Mouse (Mus musculus) limb, embryonic 12.5 days (tissue): Measurements from ENCODE around the gene Has3. TPM values are rescaled to one million over a fixed set of nuclear protein-coding genes. Genes with fewer than 3 reads are reported as not detected.
A peak's percentile ranks its signal among the peaks of the same experiment; 100 is the strongest.

Experiments
- ATAC-seq: fragments of 200-750 bp; cut with Nextera tagmentation; 2 replicates; pipeline ENCODE4 v1.8.0; 2017; ENCODE audit warnings: low read depth, moderate TSS enrichment; ENCODE audit not compliant: insufficient number of reproducible peaks, insufficient read depth, low FRiP score, low TSS enrichment
- H3K27ac ChIP-seq: fragments of 300-500 bp; sonication (generic); 2 replicates; pipeline ENCODE4 v1.5.1; 2016; ENCODE audit warnings: mild to moderate bottlenecking, moderate library complexity
- H3K27me3 ChIP-seq: fragments of 300-500 bp; sonication (generic); 2 replicates; pipeline ENCODE4 v1.6.1; 2016; ENCODE audit warnings: mild to moderate bottlenecking, moderate library complexity
- H3K36me3 ChIP-seq: fragments of 300-500 bp; sonication (generic); 2 replicates; pipeline ENCODE4 v1.6.1; 2016; ENCODE audit warnings: mild to moderate bottlenecking, moderate library complexity
- H3K4me1 ChIP-seq: fragments of 300-500 bp; sonication (generic); replicated peaks from 2 replicates; pipeline ENCODE4 v1.6.1; 2016
- H3K4me2 ChIP-seq: fragments of 300-500 bp; sonication (generic); 2 replicates; pipeline ENCODE4 v1.6.1; 2016; ENCODE audit warnings: mild to moderate bottlenecking, moderate library complexity
- H3K4me3 ChIP-seq: fragments of 300-500 bp; sonication (generic); replicated peaks from 2 replicates; pipeline ENCODE4 v1.5.1; 2016; ENCODE audit warnings: mild to moderate bottlenecking
- H3K9ac ChIP-seq: fragments of 300-500 bp; sonication (generic); replicated peaks from 2 replicates; pipeline ENCODE4 v1.6.1; 2016; ENCODE audit warnings: mild to moderate bottlenecking, moderate library complexity
- H3K9me3 ChIP-seq: fragments of 300-500 bp; sonication (generic); 2 replicates; pipeline ENCODE4 v1.6.1; 2016; ENCODE audit warnings: mild to moderate bottlenecking, moderate library complexity
- WGBS: fragments of 180-500 bp; shearing (Covaris S2); methylation state at CpG from one replicate; pipeline ENCODE4 v1.1.7; 2016; 5-methylcytosine and 5-hydroxymethylcytosine counted together
- polyA plus RNA-seq: library from polyadenylated mRNA; unstranded; fragments of >200 nt; fragmentation: Nextera tagmentation; extraction: Ambion mirVana; gene quantifications from 2 replicates; pipeline ENCODE4 v1.2.1, GENCODE M21; 2016

Has3 gene
- polyA plus RNA-seq: 0.10 and 0.20 TPM in 2 replicates

GRCm38 (mm10) chr8:106870051-106870450 is at the start of gene Has3:
TSS of gene Has3 (plus strand) at chr8:106870242.
- H3K27ac ChIP-seq: no peak within 1 kb of the TSS

GRCm38 (mm10) chr8:106820553-106821515 is 49.2 kb upstream of the Has3 start:
- 76% methylated on average over 14 of the region's 14 CpGs for WGBS
- no peaks in the 10 kb centered on the region for H3K27me3 ChIP-seq
- peaks cover 4% of the 10 kb centered on the region; the same call in 1 of the 2 replicates for H3K4me1 ChIP-seq
- no peaks in the 10 kb centered on the region for H3K9me3 ChIP-seq
- no peak overlapping the region for H3K9ac ChIP-seq
- no peak overlapping the region for H3K4me3 ChIP-seq
- no peak overlapping the region for H3K4me2 ChIP-seq
- H3K36me3 ChIP-seq: peaks cover 11% of the 10 kb centered on the region; the same call in 1 of the 2 replicates
- ATAC-seq: no peak
- H3K27ac ChIP-seq: 0 out of 2 replicates have a peak overlapping the region, but pooled peaks have one; percentile 17

More at GRCm38 (mm10) chr8:106870051-106870450, at the start of gene Has3:
- H3K36me3 ChIP-seq: peaks cover 13% of the 10 kb centered on the region
- WGBS: under 1% methylated on average over 18 of the region's 18 CpGs
- H3K4me3 ChIP-seq: peak within 1 kb of the TSS; percentile 55
- peaks cover 34% of the 10 kb centered on the region for H3K4me1 ChIP-seq
- H3K4me2 ChIP-seq: peak within 1 kb of the TSS; percentile 96
- H3K27me3 ChIP-seq: peaks cover 68% of the 10 kb centered on the region
- H3K9ac ChIP-seq: peak within 1 kb of the TSS; percentile 66
- H3K9me3 ChIP-seq: no peaks in the 10 kb centered on the region
- no peak for ATAC-seq

- WGBS: 83% methylated on average over 6 of the region's 6 CpGs
- Histone ChIP-seq H3K4me3 (no peak overlapping the region), H3K9me3 (no peaks in the 10 kb centered on the region), H3K27ac (no peak overlapping the region), H3K4me2 (no peak overlapping the region), H3K4me1 (no peaks in the 10 kb centered on the region), H3K9ac (no peak overlapping the region), H3K27me3 (no peaks in the 10 kb centered on the region), H3K36me3 (0 out of 2 replicates have a peak, but pooled peaks cover 5% of the 10 kb centered on the region)
- ATAC-seq: no peak
Measured at GRCm38 (mm10) chr8:106828921-106829320, 41.1 kb upstream of the Has3 start.

- Histone ChIP-seq H3K9me3 (no peaks in the 10 kb centered on the region), H3K4me2 (no peak overlapping the region), H3K27me3 (no peaks in the 10 kb centered on the region), H3K27ac (no peak overlapping the region), H3K9ac (no peak overlapping the region), H3K4me1 (no peaks in the 10 kb centered on the region), H3K36me3 (0 out of 2 replicates have a peak, but pooled peaks cover 5% of the 10 kb centered on the region), H3K4me3 (no peak overlapping the region)
- ATAC-seq: no peak
- 94% methylated on average over 5 of the region's 5 CpGs for WGBS
Measured at GRCm38 (mm10) chr8:106829526-106830045, 40.5 kb upstream of the Has3 start.

- peaks cover 16% of the 10 kb centered on the region for H3K4me1 ChIP-seq
- no peak overlapping the region for H3K4me2 ChIP-seq
- no peak overlapping the region for H3K4me3 ChIP-seq
- H3K36me3 ChIP-seq: peaks cover 3% of the 10 kb centered on the region; the same call in 1 of the 2 replicates
- no peak overlapping the region for H3K9ac ChIP-seq
- H3K27ac ChIP-seq: no peak overlapping the region
- no peaks in the 10 kb centered on the region for H3K9me3 ChIP-seq
- 89% methylated on average over 1 of the region's 1 CpGs for WGBS
- no peaks in the 10 kb centered on the region for H3K27me3 ChIP-seq
- no peak for ATAC-seq
Measured at GRCm38 (mm10) chr8:106834899-106835298, 35.1 kb upstream of the Has3 start.

- Histone ChIP-seq H3K4me2 (no peak overlapping the region), H3K9me3 (no peaks in the 10 kb centered on the region), H3K4me3 (no peak overlapping the region), H3K27ac (no peak overlapping the region), H3K36me3 (peaks cover 3% of the 10 kb centered on the region; the same call in 1 of the 2 replicates), H3K9ac (no peak overlapping the region), H3K4me1 (peaks cover 17% of the 10 kb centered on the region), H3K27me3 (no peaks in the 10 kb centered on the region)
- no peak for ATAC-seq
- WGBS: 68% methylated on average over 6 of the region's 6 CpGs
Measured at GRCm38 (mm10) chr8:106836525-106836924, 33.5 kb upstream of the Has3 start.

- WGBS: 57% methylated on average over 6 of the region's 6 CpGs
Measured at GRCm38 (mm10) chr8:106838803-106839202, 31.2 kb upstream of the Has3 start.

GRCm38 (mm10) chr8:106839209-106840001 is 30.6 kb upstream of the Has3 start:
- 0 out of 2 replicates have a peak overlapping the region, but pooled peaks have one; percentile 41 for H3K27ac ChIP-seq
- no peaks in the 10 kb centered on the region for H3K27me3 ChIP-seq
- WGBS: 39% methylated on average over 11 of the region's 11 CpGs
- H3K36me3 ChIP-seq: peaks cover 7% of the 10 kb centered on the region; the same call in 1 of the 2 replicates
- peaks cover 17% of the 10 kb centered on the region for H3K4me1 ChIP-seq
- no peaks in the 10 kb centered on the region for H3K9me3 ChIP-seq
- no peak overlapping the region for H3K4me2 ChIP-seq
- H3K4me3 ChIP-seq: no peak overlapping the region
- no peak for ATAC-seq
- H3K9ac ChIP-seq: 0 out of 2 replicates have a peak overlapping the region, but pooled peaks have one; percentile 1

More at GRCm38 (mm10) chr8:106838803-106839202, 31.2 kb upstream of the Has3 start:
- H3K9me3 ChIP-seq: no peaks in the 10 kb centered on the region
- H3K4me2 ChIP-seq: no peak overlapping the region
- no peak for ATAC-seq
- no peak overlapping the region for H3K4me3 ChIP-seq
- H3K27ac ChIP-seq: peak overlapping the region; percentile 41; the same call in 1 of the 2 replicates
- H3K27me3 ChIP-seq: no peaks in the 10 kb centered on the region
- peaks cover 3% of the 10 kb centered on the region; the same call in 1 of the 2 replicates for H3K36me3 ChIP-seq
- H3K4me1 ChIP-seq: peaks cover 17% of the 10 kb centered on the region
- H3K9ac ChIP-seq: 0 out of 2 replicates have a peak overlapping the region, but pooled peaks have one; percentile 1

GRCm38 (mm10) chr8:106850034-106850433 is 20.0 kb upstream of the Has3 start:
- no peak for ATAC-seq
- no peak overlapping the region for H3K4me3 ChIP-seq
- H3K4me2 ChIP-seq: no peak overlapping the region
- H3K27me3 ChIP-seq: no peaks in the 10 kb centered on the region
- H3K9ac ChIP-seq: no peak overlapping the region
- no peaks in the 10 kb centered on the region for H3K9me3 ChIP-seq
- 86% methylated on average over 10 of the region's 10 CpGs for WGBS
- H3K36me3 ChIP-seq: peaks cover 11% of the 10 kb centered on the region; the same call in 1 of the 2 replicates
- H3K27ac ChIP-seq: no peak overlapping the region
- peaks cover 7% of the 10 kb centered on the region; the same call in 1 of the 2 replicates for H3K4me1 ChIP-seq

- H3K9me3 ChIP-seq: no peaks in the 10 kb centered on the region
- WGBS: 54% methylated on average over 8 of the region's 8 CpGs
- H3K27ac ChIP-seq: no peak overlapping the region
- no peaks in the 10 kb centered on the region for H3K27me3 ChIP-seq
- no peak overlapping the region for H3K4me2 ChIP-seq
- H3K9ac ChIP-seq: no peak overlapping the region
- H3K4me3 ChIP-seq: no peak overlapping the region
- H3K36me3 ChIP-seq: peaks cover 7% of the 10 kb centered on the region; the same call in 1 of the 2 replicates
- no peak for ATAC-seq
- no peaks in the 10 kb centered on the region for H3K4me1 ChIP-seq
Measured at GRCm38 (mm10) chr8:106854534-106855241, 15.4 kb upstream of the Has3 start.
